Mouse (Mus musculus) limb, embryonic 13.5 days (tissue): Measurements from ENCODE around the gene Olfr8. TPM values are rescaled to one million over a fixed set of nuclear protein-coding genes. Genes with fewer than 3 reads are reported as not detected.
"Not testable (repeated sequence)": the region's sequence is repeated elsewhere in the genome, so short reads cannot be mapped to it uniquely, and the experiment has no call there.

Source experiments
- ATAC-seq: fragments of 200-750 bp; cut with Nextera tagmentation; 2 replicates; pipeline ENCODE4 v1.8.0; 2017; ENCODE audit warnings: low read depth, moderate number of reproducible peaks, moderate TSS enrichment; ENCODE audit not compliant: low FRiP score
- H3K27ac ChIP-seq: fragments of 300-500 bp; sonication (generic); 2 replicates; pipeline ENCODE4 v1.5.1; 2015; ENCODE audit warnings: inconsistent platforms, mild to moderate bottlenecking, moderate library complexity
- H3K27me3 ChIP-seq: fragments of 300-500 bp; sonication (generic); 2 replicates; pipeline ENCODE4 v1.6.1; 2015; ENCODE audit warnings: mild to moderate bottlenecking, inconsistent platforms
- H3K36me3 ChIP-seq: fragments of 300-500 bp; sonication (generic); 2 replicates; pipeline ENCODE4 v1.6.1; 2015; ENCODE audit warnings: inconsistent platforms, mild to moderate bottlenecking, moderate library complexity
- H3K4me1 ChIP-seq: fragments of 300-500 bp; sonication (generic); 2 replicates; pipeline ENCODE4 v1.6.1; 2015; ENCODE audit warnings: inconsistent platforms
- H3K4me2 ChIP-seq: fragments of 300-500 bp; sonication (generic); replicated peaks from 2 replicates; pipeline ENCODE4 v1.6.1; 2015; ENCODE audit warnings: inconsistent platforms, mild to moderate bottlenecking, moderate library complexity
- H3K4me3 ChIP-seq: fragments of 300-500 bp; sonication (generic); 2 replicates; pipeline ENCODE4 v1.5.1; 2015; ENCODE audit warnings: moderate library complexity, mild to moderate bottlenecking, inconsistent platforms
- H3K9ac ChIP-seq: fragments of 300-500 bp; sonication (generic); 2 replicates; pipeline ENCODE4 v1.6.1; 2015; ENCODE audit warnings: mild to moderate bottlenecking, inconsistent platforms
- H3K9me3 ChIP-seq: fragments of 300-500 bp; sonication (generic); 2 replicates; pipeline ENCODE4 v1.6.1; 2016; ENCODE audit warnings: inconsistent platforms
- WGBS: fragments of 180-500 bp; shearing (Covaris S2); methylation state at CpG from one replicate; pipeline ENCODE4 v1.1.7; 2015; 5-methylcytosine and 5-hydroxymethylcytosine counted together
- polyA plus RNA-seq: library from polyadenylated mRNA; unstranded; fragments of >200 nt; fragmentation: Nextera tagmentation; extraction: Ambion mirVana; gene quantifications from 2 replicates; pipeline ENCODE4 v1.2.1, GENCODE M21; 2015

Gene Olfr8
- polyA plus RNA-seq = not detected in 2 replicates

- H3K4me3 ChIP-seq, H3K27me3 ChIP-seq, H3K27ac ChIP-seq, H3K36me3 ChIP-seq, H3K9me3 ChIP-seq, H3K4me1 ChIP-seq, ATAC-seq, H3K4me2 ChIP-seq, H3K9ac ChIP-seq: not testable (repeated sequence)
- WGBS = 84% methylated on average over 1 of the region's 1 CpGs
Measured at GRCm38 (mm10) chr10:78950336-78950735, at the start of gene Olfr8. Gene Olfr8 (plus strand): TSS chr10:78950636.

DNA sequence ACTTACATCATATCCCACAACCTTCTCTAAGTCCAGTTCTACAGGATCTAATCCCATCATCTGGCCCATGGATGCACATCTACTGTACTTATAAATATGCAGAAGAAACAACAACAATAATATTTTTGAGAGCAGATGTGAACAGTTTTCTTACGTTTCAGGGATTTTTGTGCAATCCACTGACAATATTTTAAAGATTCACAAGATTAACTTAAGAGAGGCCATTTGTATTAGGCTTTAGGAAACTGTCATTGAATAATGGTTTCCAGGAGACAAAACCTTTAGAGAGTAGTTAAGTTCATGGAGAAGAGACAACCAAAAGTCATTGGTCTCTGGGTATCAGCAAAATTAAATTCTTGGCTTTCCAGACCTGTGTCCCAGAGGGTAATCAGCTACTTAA lies 37.6 kb upstream of the Olfr8 start, which contains the start of gene Olfr1354:
Gene Olfr1354 (plus strand): TSS at position 301 of the 400 bp plus-strand sequence.
- H3K9me3 ChIP-seq, H3K4me2 ChIP-seq, H3K4me3 ChIP-seq, H3K27me3 ChIP-seq, H3K9ac ChIP-seq, ATAC-seq, H3K4me1 ChIP-seq, H3K27ac ChIP-seq, H3K36me3 ChIP-seq: not testable (repeated sequence)
- WGBS = 70% methylated on average over 1 of the region's 1 CpGs

DNA sequence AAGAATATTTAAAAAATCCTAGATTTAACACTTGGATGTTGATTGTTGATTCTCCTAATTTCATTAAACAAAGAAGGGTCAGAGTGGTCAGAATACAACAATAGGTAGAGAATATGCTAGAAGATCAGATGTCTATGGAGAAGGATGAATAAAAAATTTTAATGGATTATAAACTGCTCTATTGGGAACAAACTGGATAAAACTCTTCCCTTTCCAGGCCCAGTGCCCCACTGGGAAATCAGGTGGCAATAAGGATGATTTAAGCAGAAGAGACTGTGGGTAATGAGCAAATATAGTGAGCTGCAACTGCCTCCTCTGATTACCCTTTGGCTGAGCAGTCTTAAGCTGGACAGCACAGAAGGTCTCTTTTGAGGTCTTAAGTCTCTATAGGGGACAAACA lies 12.6 kb downstream of the Olfr8 start, which contains the start of gene Olfr1353:
Gene Olfr1353 (plus strand): TSS at position 301 of the 400 bp plus-strand sequence.
- H3K27me3 ChIP-seq, H3K4me1 ChIP-seq, ATAC-seq, H3K4me2 ChIP-seq, H3K4me3 ChIP-seq, H3K9me3 ChIP-seq, H3K9ac ChIP-seq, H3K27ac ChIP-seq, H3K36me3 ChIP-seq: not testable (repeated sequence)

DNA sequence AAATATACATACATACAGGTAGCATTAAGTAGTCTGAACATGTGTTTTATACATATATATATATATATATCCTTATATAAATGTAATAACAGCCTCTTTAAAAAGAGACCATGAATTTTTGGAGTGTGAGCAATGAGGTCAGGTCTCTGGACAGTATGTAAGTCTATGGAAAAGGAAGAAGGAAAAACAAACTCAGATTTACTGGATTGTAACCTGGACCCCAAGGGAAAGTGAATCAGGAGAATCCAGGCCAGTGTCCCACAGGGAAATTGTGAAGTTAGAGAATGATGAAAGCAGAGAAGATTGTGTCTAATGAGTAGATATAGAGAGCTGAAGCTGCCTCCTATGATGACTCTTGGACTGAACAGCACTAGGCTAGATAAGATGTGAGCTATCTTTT lies 30.3 kb downstream of the Olfr8 start, which contains the start of gene Olfr1352:
Gene Olfr1352 (plus strand): TSS at position 301 of the 400 bp plus-strand sequence.
- Histone ChIP-seq H3K27me3 (no peaks in the 10 kb centered on the region), H3K27ac (no peak within 1 kb of the TSS), H3K4me1 (no peaks in the 10 kb centered on the region), H3K4me3 (no peak within 1 kb of the TSS), H3K9ac (no peak within 1 kb of the TSS), H3K4me2 (no peak within 1 kb of the TSS), H3K9me3 (no peaks in the 10 kb centered on the region; the same call in 1 of the 2 replicates), H3K36me3 (no peaks in the 10 kb centered on the region)
- ATAC-seq = no peak

Other genes starting within 250 kb of the Olfr8 start
- 0.56 and 0.73 TPM in 2 replicates for gene Casp14, start 232.3 kb upstream of the Olfr8 start, polyA plus RNA-seq
- 0.19 and 0.32 TPM in 2 replicates for gene Ccdc105, start 197.6 kb upstream of the Olfr8 start, polyA plus RNA-seq
- gene Slc1a6, start 170.1 kb upstream of the Olfr8 start, polyA plus RNA-seq = 2.3 and 3.0 TPM in 2 replicates
- gene Olfr1356, start 98.5 kb upstream of the Olfr8 start, polyA plus RNA-seq = not detected in 2 replicates
- not detected in 2 replicates for gene Olfr1355, start 75.1 kb upstream of the Olfr8 start, polyA plus RNA-seq
- not detected in 2 replicates for gene Olfr1354, start 37.5 kb upstream of the Olfr8 start, polyA plus RNA-seq
- gene Olfr1353, start 12.7 kb downstream of the Olfr8 start, polyA plus RNA-seq = not detected in 2 replicates
- not detected in 2 replicates for gene Olfr1352, start 30.4 kb downstream of the Olfr8 start, polyA plus RNA-seq
- gene Olfr1351, start 61.8 kb downstream of the Olfr8 start, polyA plus RNA-seq = not detected in 2 replicates
- gene Olfr57, start 78.1 kb downstream of the Olfr8 start, polyA plus RNA-seq = 0.27 TPM in 1 of 2 replicates, not detected in the other
- 45.0 and 45.9 TPM in 2 replicates for gene 2610008E11Rik, start 147.0 kb downstream of the Olfr8 start, polyA plus RNA-seq
- not detected in 2 replicates for gene Vmn2r80, start 198.1 kb downstream of the Olfr8 start, polyA plus RNA-seq